Mouse (Mus musculus) spleen, adult 2 months (tissue): ENCODE results near the gene Col4a3.

Experiments used
- CTCF ChIP-seq: fragments of 200-500 bp; IDR thresholded peaks from 2 replicates; pipeline ENCODE4 v1.5.1; 2011; ENCODE audit warnings: mild to moderate bottlenecking, inconsistent platforms; ENCODE audit not compliant: insufficient read depth, insufficient read length, insufficient replicate concordance; ENCODE audit errors: extremely low read depth
- POLR2A ChIP-seq: fragments of 200-500 bp; IDR thresholded peaks from 2 replicates; pipeline ENCODE4 v1.6.1; 2011; ENCODE audit warnings: low read depth, low read length, inconsistent platforms

GRCm38 (mm10) chr1:82585981-82586380 is 740 bp upstream of the Col4a3 start:
- no peak for TF ChIP-seq CTCF
- no peak for TF ChIP-seq POLR2A
